Mouse (Mus musculus) lung, postnatal 0 days (tissue): ENCODE results near the gene Pdx1. TPM values are rescaled to one million over a fixed set of nuclear protein-coding genes. Genes with fewer than 3 reads are reported as not detected.

Experiments used
- ATAC-seq: fragments of 200-750 bp; cut with Nextera tagmentation; 2 replicates; pipeline ENCODE4 v1.8.0; 2017; ENCODE audit warnings: moderate library complexity
- DNase-seq: peaks from one replicate; pipeline ENCODE4 v3.0.0-alpha.2; 2016; ENCODE audit warnings: low spot score
- H3K27ac ChIP-seq: fragments of 300-500 bp; sonication (generic); 2 replicates; pipeline ENCODE4 v1.5.1; 2014; ENCODE audit warnings: antibody characterized with exemption, mild to moderate bottlenecking, low read length, mixed read lengths
- H3K27me3 ChIP-seq: fragments of 300-500 bp; sonication (generic); replicated peaks from 2 replicates; pipeline ENCODE4 v1.6.1; 2014; ENCODE audit warnings: low read length, mixed read lengths; ENCODE audit not compliant: insufficient read depth
- H3K36me3 ChIP-seq: fragments of 300-500 bp; sonication (generic); 2 replicates; pipeline ENCODE4 v1.6.1; 2014; ENCODE audit warnings: low read length, mixed read lengths; ENCODE audit not compliant: insufficient read depth
- H3K4me1 ChIP-seq: fragments of 300-500 bp; sonication (generic); 2 replicates; pipeline ENCODE4 v1.6.1; 2014; ENCODE audit warnings: antibody characterized with exemption, low read depth, low read length, mixed read lengths; ENCODE audit not compliant: insufficient read depth
- H3K4me2 ChIP-seq: fragments of 300-500 bp; sonication (generic); replicated peaks from 2 replicates; pipeline ENCODE4 v1.6.1; 2014; ENCODE audit warnings: low read depth, mild to moderate bottlenecking, low read length, moderate library complexity, mixed read lengths
- H3K4me3 ChIP-seq: fragments of 300-500 bp; sonication (generic); 2 replicates; pipeline ENCODE4 v1.5.1; 2014; ENCODE audit warnings: low read depth, low read length
- H3K9ac ChIP-seq: fragments of 300-500 bp; sonication (generic); replicated peaks from 2 replicates; pipeline ENCODE4 v1.6.1; 2014; ENCODE audit warnings: low read depth, mild to moderate bottlenecking
- H3K9me3 ChIP-seq: fragments of 300-500 bp; sonication (generic); 2 replicates; pipeline ENCODE4 v1.6.1; 2016; ENCODE audit warnings: low read length, mixed read lengths
- CTCF ChIP-seq: IDR thresholded peaks from 2 replicates; pipeline ENCODE4 v1.5.1; 2016; ENCODE audit warnings: antibody characterized with exemption, mild to moderate bottlenecking
- EP300 ChIP-seq: IDR thresholded peaks from 2 replicates; pipeline ENCODE4 v1.6.1; 2016; ENCODE audit warnings: antibody characterized with exemption, mild to moderate bottlenecking, control low read depth
- WGBS: fragments of 180-500 bp; shearing (Covaris S2); extraction: QIAGEN DNeasy Blood & Tissue Kit; methylation state at CpG from one replicate; pipeline ENCODE4 v1.1.7; 2014; 5-methylcytosine and 5-hydroxymethylcytosine counted together
- polyA plus RNA-seq: library from polyadenylated mRNA; unstranded; fragments of >200 nt; fragmentation: Nextera tagmentation; extraction: Ambion mirVana; gene quantifications from 2 replicates; pipeline ENCODE4 v1.2.1, GENCODE M21; 2015

Gene Pdx1
- polyA plus RNA-seq, 1 experiment from 2014 or later: not detected

GRCm38 (mm10) chr5:147261899-147262541, 7.7 kb upstream of the Pdx1 start:
- H3K9me3 ChIP-seq: no peaks in the 10 kb centered on the region
- H3K27me3 ChIP-seq: peaks cover 5% of the 10 kb centered on the region; the same call in 1 of the 2 replicates
- no peaks in the 10 kb centered on the region for H3K4me1 ChIP-seq
- no peak overlapping the region for H3K9ac ChIP-seq
- H3K27ac ChIP-seq: no peak overlapping the region
- 27% methylated on average over 11 of the region's 11 CpGs for WGBS
- DNase-seq (no peak), ATAC-seq (no peak)
- TF ChIP-seq EP300 (no peak), CTCF (no peak)
- no peak overlapping the region for H3K4me3 ChIP-seq
- H3K36me3 ChIP-seq: no peaks in the 10 kb centered on the region
- H3K4me2 ChIP-seq: no peak overlapping the region

- peaks cover 16% of the 10 kb centered on the region for H3K27me3 ChIP-seq
- WGBS: 17% methylated on average over 4 of the region's 4 CpGs
These were observed 5.8 kb upstream of the Pdx1 start for GRCm38 (mm10) chr5:147263945-147264344.

GRCm38 (mm10) chr5:147267434-147267833, 2.3 kb upstream of the Pdx1 start:
- Histone ChIP-seq H3K4me3 (no peak overlapping the region), H3K9ac (no peak overlapping the region), H3K27me3 (peaks cover 47% of the 10 kb centered on the region), H3K27ac (no peak overlapping the region), H3K36me3 (no peaks in the 10 kb centered on the region), H3K4me2 (no peak overlapping the region), H3K9me3 (no peaks in the 10 kb centered on the region), H3K4me1 (no peaks in the 10 kb centered on the region)
- WGBS: 14% methylated on average over 6 of the region's 6 CpGs
- TF ChIP-seq EP300 (no peak), CTCF (no peak)
- ATAC-seq: no peak
- no peak for DNase-seq

More at GRCm38 (mm10) chr5:147263945-147264344, 5.8 kb upstream of the Pdx1 start:
- Histone ChIP-seq H3K9me3 (no peaks in the 10 kb centered on the region), H3K36me3 (no peaks in the 10 kb centered on the region), H3K27ac (no peak overlapping the region), H3K9ac (no peak overlapping the region), H3K4me3 (no peak overlapping the region), H3K4me2 (no peak overlapping the region), H3K4me1 (no peaks in the 10 kb centered on the region)
- DNase-seq (no peak), ATAC-seq (no peak)
- TF ChIP-seq CTCF: no peak
- TF ChIP-seq EP300: no peak

GRCm38 (mm10) chr5:147268728-147269127, 1.0 kb upstream of the Pdx1 start:
- no peak for ATAC-seq
- Histone ChIP-seq H3K4me1 (no peaks in the 10 kb centered on the region), H3K36me3 (no peaks in the 10 kb centered on the region), H3K9me3 (no peaks in the 10 kb centered on the region), H3K4me3 (no peak overlapping the region), H3K9ac (no peak overlapping the region), H3K4me2 (no peak overlapping the region), H3K27me3 (peaks cover 53% of the 10 kb centered on the region), H3K27ac (no peak overlapping the region)
- WGBS: 6% methylated on average over 8 of the region's 8 CpGs
- no peak for DNase-seq
- TF ChIP-seq EP300: no peak

- ATAC-seq: no peak
- peaks cover 54% of the 10 kb centered on the region for H3K27me3 ChIP-seq
- H3K4me2 ChIP-seq: no peak overlapping the region
- no peak for DNase-seq
- H3K9me3 ChIP-seq: no peaks in the 10 kb centered on the region
- no peaks in the 10 kb centered on the region for H3K36me3 ChIP-seq
- no peak overlapping the region for H3K9ac ChIP-seq
- 8% methylated on average over 6 of the region's 6 CpGs for WGBS
- H3K4me3 ChIP-seq: no peak overlapping the region
- no peak overlapping the region for H3K27ac ChIP-seq
- TF ChIP-seq EP300 (no peak), CTCF (no peak)
- no peaks in the 10 kb centered on the region for H3K4me1 ChIP-seq
These were observed 388 bp upstream of the Pdx1 start for GRCm38 (mm10) chr5:147269371-147269770.

GRCm38 (mm10) chr5:147270673-147271655, 1.2 kb downstream of the Pdx1 start:
- no peak for TF ChIP-seq EP300
- Histone ChIP-seq H3K4me3 (no peak overlapping the region), H3K27ac (no peak overlapping the region), H3K36me3 (no peaks in the 10 kb centered on the region), H3K9ac (no peak overlapping the region), H3K9me3 (no peaks in the 10 kb centered on the region), H3K4me1 (no peaks in the 10 kb centered on the region), H3K4me2 (no peak overlapping the region), H3K27me3 (peaks cover 66% of the 10 kb centered on the region)
- DNase-seq (no peak), ATAC-seq (no peak)
- 3% methylated on average over 29 of the region's 29 CpGs for WGBS
